Mouse (Mus musculus): Measurements from ENCODE around the gene 4930444G20Rik. TPM values are rescaled to one million over a fixed set of nuclear protein-coding genes. Genes with fewer than 3 reads are reported as not detected.
"Not testable (repeated sequence)": the region's sequence is repeated elsewhere in the genome, so short reads cannot be mapped to it uniquely, and the experiment has no call there.

4930444G20Rik gene
- not detected in 2 replicates for polyA plus RNA-seq (2016; fragmentation: Nextera tagmentation; extraction: Ambion mirVana)

DNA sequence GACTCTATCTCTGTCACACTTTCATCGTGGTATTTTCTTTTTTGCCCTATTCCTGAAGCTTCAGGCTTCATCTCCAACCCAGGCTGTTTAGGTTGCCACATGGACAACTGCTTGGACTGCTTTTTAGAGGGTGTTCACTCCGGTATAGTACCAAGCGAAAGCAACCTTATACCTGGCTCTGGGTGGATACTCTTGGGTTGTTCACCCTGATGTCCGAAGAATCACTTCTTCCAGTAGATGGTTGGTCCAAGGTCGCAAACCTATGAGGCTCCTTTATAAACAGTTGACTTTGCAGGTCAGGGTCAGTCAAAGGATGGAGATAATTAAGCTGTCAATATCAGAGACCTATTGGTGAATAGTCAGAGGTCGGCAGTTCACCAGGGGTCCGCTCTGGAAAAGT, at the start of gene 4930444G20Rik:
Gene 4930444G20Rik, minus strand, starts transcription at position 101 of the 400 bp plus-strand sequence.
- not testable (repeated sequence) for H3K4me1 ChIP-seq (replicated peaks); DNase-seq (ENCODE audit: low spot score); H3K9me3 ChIP-seq; H3K27ac ChIP-seq; H3K27me3 ChIP-seq (ENCODE audit: insufficient read depth, poor library complexity, severe bottlenecking); H3K4me3 ChIP-seq; H3K36me3 ChIP-seq
- 91% methylated on average over 7 of the region's 7 CpGs for WGBS

DNA sequence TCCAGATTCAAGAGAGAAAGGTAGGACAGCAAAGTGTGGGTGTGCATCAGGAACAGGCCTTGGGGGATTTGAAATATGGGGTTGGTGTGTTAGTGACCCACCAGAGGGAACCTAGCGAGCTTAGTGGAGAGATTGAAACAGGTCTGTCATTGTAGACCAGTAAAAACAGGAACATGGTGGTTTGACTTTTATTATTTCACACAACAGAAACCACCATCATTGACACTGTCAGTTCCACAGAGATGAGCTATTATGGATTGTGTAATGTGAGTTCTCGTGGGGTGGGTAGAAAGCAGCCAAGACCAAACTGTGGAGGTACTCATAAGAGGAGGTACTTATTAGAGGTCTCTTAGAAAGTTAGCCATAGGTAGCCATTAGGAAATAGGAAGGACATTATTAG, 6.7 kb upstream of the 4930444G20Rik start:
- Histone ChIP-seq H3K27me3 (ENCODE audit: insufficient read depth, poor library complexity, severe bottlenecking) (no peaks in the 10 kb centered on the region), H3K4me3 (no peak overlapping the region), H3K9me3 (no peaks in the 10 kb centered on the region), H3K4me1 (replicated peaks) (0 out of 2 replicates have a peak, but pooled peaks cover 11% of the 10 kb centered on the region), H3K27ac (no peak overlapping the region), H3K36me3 (no peaks in the 10 kb centered on the region)
- DNase-seq (ENCODE audit: low spot score) = no peak
- 88% methylated on average over 2 of the region's 2 CpGs for WGBS

DNA sequence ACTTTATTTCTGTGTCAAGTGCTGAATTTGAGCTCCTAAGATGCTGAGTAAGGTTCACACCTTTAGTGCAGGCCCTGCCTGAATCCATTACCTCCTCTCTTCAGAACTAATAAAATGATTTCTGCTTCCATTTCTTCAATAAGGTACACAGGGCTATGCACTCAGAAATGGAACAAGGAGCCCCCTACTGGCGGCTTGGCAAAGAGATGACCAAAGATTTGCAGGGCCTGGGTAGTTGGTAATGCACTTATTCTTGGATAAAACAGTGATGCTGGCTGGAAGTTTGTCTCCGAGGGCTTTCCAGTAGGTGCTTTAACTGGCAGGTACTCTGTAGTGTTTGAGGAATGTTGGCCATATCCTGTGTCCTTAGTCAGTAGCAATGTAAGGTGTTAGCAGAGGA, 4.9 kb upstream of the 4930444G20Rik start:
- no peaks in the 10 kb centered on the region for H3K36me3 ChIP-seq
- no peak overlapping the region for H3K27ac ChIP-seq
- 65% methylated on average over 2 of the region's 2 CpGs for WGBS
- 0 out of 2 replicates have a peak, but pooled peaks cover 3% of the 10 kb centered on the region for H3K9me3 ChIP-seq
- 0 out of 2 replicates have a peak, but pooled peaks cover 9% of the 10 kb centered on the region for H3K4me1 ChIP-seq (replicated peaks)
- H3K4me3 ChIP-seq = no peak overlapping the region
- no peaks in the 10 kb centered on the region for H3K27me3 ChIP-seq (ENCODE audit: insufficient read depth, poor library complexity, severe bottlenecking)
- no peak for DNase-seq (ENCODE audit: low spot score)

DNA sequence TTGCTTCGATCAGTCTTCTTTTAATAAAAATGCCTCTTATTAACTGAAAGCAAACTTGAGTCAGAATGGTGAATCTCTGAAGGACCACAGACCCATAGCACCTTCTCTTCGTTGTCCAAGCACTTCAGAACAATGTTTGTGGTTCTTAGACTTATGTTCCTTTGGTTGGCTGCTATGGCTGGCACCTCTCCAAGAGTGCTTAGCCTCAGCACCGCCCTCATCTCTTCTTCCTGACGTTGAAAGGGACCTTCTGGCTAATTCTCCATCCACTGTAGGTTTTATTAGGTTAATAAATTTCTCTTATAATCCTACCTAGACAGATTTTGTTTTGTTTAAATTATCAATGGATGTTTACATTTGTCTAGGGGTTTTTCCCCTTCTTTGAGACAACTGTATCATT, 2.7 kb upstream of the 4930444G20Rik start:
- H3K4me3 ChIP-seq = no peak overlapping the region
- H3K36me3 ChIP-seq = no peaks in the 10 kb centered on the region
- no peak for DNase-seq (ENCODE audit: low spot score)
- H3K27me3 ChIP-seq (ENCODE audit: insufficient read depth, poor library complexity, severe bottlenecking) = no peaks in the 10 kb centered on the region
- no peaks in the 10 kb centered on the region for H3K4me1 ChIP-seq (replicated peaks)
- 82% methylated on average over 4 of the region's 4 CpGs for WGBS
- H3K9me3 ChIP-seq = 0 out of 2 replicates have a peak, but pooled peaks cover 6% of the 10 kb centered on the region
- H3K27ac ChIP-seq = no peak overlapping the region

DNA sequence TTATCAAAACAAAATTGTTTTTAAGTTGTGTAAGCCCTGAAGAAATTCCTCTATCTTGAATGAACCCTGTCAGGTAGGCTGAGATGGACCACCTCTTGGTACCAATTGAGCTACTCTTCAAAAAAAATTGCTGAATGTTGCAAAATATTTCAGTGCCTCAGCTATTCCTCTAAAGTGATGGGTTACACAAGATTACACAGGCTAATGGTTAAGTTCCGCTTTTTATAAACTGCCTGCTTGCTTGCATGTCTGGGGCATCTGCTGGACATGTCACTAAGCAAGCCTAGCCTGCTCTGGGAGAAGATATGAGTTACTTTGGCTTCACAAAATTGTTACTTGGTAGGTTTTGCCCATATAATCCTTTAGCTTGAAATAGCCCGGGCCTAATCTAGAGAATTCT, 2.3 kb upstream of the 4930444G20Rik start:
- DNase-seq (ENCODE audit: low spot score) = no peak
- H3K36me3 ChIP-seq = no peaks in the 10 kb centered on the region
- no peaks in the 10 kb centered on the region for H3K27me3 ChIP-seq (ENCODE audit: insufficient read depth, poor library complexity, severe bottlenecking)
- no peaks in the 10 kb centered on the region for H3K4me1 ChIP-seq (replicated peaks)
- WGBS = 90% methylated on average over 2 of the region's 2 CpGs
- H3K27ac ChIP-seq = no peak overlapping the region
- H3K9me3 ChIP-seq = 0 out of 2 replicates have a peak, but pooled peaks cover 6% of the 10 kb centered on the region
- H3K4me3 ChIP-seq = no peak overlapping the region

DNA sequence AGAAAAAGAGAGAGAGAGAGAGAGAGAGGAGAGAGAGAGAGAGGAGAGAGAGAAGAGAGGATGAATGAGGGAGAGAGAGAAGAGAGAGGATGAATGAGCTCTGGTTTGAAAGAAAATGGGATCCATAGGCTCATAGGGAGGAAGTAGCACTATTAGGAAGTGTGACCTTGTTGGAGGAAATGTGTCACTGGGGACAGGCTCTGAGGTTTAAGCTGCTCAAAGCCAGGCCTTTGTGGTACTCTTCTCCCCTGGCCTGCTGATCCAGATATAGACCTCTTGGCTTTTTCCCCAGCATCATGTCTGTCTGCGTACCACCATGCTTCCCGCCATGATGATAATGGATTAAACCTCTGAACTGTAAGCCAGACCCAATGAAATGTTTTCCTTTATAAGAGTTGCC, 8.5 kb downstream of the 4930444G20Rik start:
- Histone ChIP-seq H3K4me3 (peak overlapping the region; percentile 60; the same call in 1 of the 2 replicates), H3K27ac (no peak overlapping the region), H3K4me1 (replicated peaks) (peaks cover 15% of the 10 kb centered on the region), H3K27me3 (ENCODE audit: insufficient read depth, poor library complexity, severe bottlenecking) (no peaks in the 10 kb centered on the region), H3K9me3 (no peaks in the 10 kb centered on the region), H3K36me3 (no peaks in the 10 kb centered on the region)
- no peak for DNase-seq (ENCODE audit: low spot score)
- 83% methylated on average over 2 of the region's 2 CpGs for WGBS

DNA sequence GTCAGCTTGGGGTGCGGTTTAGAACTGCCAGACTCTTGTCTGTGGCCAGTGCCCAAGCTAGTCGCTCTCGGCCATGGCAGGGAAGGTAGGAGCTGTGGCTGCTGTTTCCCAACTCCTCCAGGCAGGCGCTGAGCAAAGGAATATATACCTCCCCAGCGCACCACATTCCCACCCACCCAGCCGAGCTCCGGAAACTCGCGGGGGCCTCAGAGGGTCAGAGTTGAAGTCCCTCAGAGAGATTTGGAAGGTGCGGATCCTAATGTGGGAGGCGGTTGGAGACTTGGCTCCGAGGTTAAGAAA, 8.9 kb downstream of the 4930444G20Rik start:
- Histone ChIP-seq H3K27ac (peak overlapping the region; percentile 79), H3K9me3 (no peaks in the 10 kb centered on the region), H3K4me3 (peak overlapping the region; percentile 60), H3K36me3 (no peaks in the 10 kb centered on the region), H3K4me1 (replicated peaks) (peaks cover 15% of the 10 kb centered on the region), H3K27me3 (ENCODE audit: insufficient read depth, poor library complexity, severe bottlenecking) (no peaks in the 10 kb centered on the region)
- 27% methylated on average over 12 of the region's 12 CpGs for WGBS
- DNase-seq (ENCODE audit: low spot score) = no peak

DNA sequence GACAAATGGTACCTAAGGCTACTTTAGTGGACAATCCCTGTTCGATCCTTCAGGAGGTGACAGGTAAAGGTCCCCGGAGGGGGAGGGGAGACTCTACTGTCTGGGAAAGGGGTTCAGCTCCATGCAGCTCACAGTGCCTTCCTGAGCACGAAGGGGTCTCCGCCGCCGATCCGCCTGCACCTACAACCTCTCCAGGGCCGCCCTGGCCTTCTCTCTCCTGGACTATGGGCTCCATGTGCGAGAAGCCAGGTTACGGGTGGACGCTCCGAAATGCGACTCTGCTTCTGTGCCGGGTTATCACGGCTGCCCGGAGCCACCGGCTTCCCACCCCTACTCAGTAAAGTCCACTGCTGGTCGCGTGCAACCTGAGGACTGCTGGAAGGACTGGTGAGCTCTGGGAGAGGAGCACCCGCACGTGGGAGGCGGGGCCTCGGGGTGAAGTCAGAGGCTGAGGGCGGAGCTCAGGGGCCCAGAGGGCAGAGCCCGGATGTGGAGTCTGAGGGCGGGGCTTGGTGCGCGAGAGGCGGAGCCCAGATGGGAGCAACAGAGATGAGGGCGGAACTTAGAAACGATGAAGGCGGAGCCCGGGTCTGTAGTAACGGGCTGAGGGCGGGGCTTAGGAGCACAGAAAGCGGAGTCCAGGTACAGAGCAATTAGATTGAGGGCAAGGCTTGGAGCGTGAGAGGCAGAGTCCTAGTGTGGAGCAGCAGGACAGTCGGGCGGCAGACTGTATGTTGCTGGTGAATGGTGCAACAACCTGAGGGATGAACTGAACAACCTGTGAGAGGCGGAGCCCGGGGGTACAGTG, 9.5 kb downstream of the 4930444G20Rik start:
- Histone ChIP-seq H3K36me3 (no peaks in the 10 kb centered on the region), H3K9me3 (no peaks in the 10 kb centered on the region), H3K4me1 (replicated peaks) (peaks cover 15% of the 10 kb centered on the region), H3K4me3 (peak overlapping the region; percentile 60), H3K27me3 (ENCODE audit: insufficient read depth, poor library complexity, severe bottlenecking) (no peaks in the 10 kb centered on the region), H3K27ac (peak overlapping the region; percentile 79)
- peak; percentile 96 for DNase-seq (ENCODE audit: low spot score)
- WGBS = 12% methylated on average over 41 of the region's 41 CpGs

DNA sequence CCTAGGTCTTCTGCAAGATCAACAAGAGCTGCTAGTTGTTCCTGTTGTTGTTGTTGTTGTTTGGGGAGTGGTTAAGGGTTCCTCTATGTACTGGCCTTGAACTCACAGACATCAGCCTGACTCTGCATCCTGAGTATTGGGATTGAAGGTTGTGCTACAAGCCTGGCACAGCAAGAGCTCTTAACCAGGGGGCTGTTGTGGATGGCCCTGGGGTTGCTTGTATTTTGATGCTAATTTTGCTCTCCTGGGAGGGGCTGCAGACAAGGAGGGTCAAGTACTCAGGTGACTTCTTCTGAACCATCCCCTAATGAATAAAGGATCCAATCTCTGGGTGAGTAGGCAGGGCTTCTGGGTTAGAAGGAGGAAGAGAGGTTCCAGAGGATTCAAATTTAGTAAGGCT, 12.6 kb downstream of the 4930444G20Rik start:
- no peak for DNase-seq (ENCODE audit: low spot score)
- Histone ChIP-seq H3K36me3 (no peaks in the 10 kb centered on the region), H3K9me3 (no peaks in the 10 kb centered on the region), H3K27me3 (ENCODE audit: insufficient read depth, poor library complexity, severe bottlenecking) (no peaks in the 10 kb centered on the region), H3K4me1 (replicated peaks) (peaks cover 15% of the 10 kb centered on the region), H3K4me3 (no peak overlapping the region), H3K27ac (no peak overlapping the region)

DNA sequence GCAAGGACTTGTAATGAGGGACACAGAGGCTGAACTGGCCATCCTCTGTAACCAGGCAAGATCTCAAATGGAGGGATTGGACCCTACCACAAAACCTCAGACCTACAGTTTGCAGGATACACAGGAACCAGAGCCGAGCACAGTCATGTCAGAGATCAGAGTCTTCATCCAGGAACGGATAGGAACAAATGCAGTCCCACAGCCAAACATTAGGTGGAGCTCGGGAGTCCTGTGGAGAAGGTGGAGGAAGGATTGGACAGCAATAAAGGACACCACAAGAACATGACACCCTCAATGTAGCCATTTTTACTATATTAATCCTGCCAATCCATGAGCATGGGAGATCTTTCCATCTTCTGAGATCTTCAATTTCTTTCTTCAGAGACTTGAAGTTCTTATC, 31.6 kb downstream of the 4930444G20Rik start:
- H3K9me3 ChIP-seq; H3K4me1 ChIP-seq (replicated peaks); H3K36me3 ChIP-seq; H3K4me3 ChIP-seq; H3K27ac ChIP-seq; H3K27me3 ChIP-seq (ENCODE audit: insufficient read depth, poor library complexity, severe bottlenecking): not testable (repeated sequence)
- WGBS = 11% methylated on average over 3 of the region's 3 CpGs
- peak; percentile 65 for DNase-seq (ENCODE audit: low spot score)

DNA sequence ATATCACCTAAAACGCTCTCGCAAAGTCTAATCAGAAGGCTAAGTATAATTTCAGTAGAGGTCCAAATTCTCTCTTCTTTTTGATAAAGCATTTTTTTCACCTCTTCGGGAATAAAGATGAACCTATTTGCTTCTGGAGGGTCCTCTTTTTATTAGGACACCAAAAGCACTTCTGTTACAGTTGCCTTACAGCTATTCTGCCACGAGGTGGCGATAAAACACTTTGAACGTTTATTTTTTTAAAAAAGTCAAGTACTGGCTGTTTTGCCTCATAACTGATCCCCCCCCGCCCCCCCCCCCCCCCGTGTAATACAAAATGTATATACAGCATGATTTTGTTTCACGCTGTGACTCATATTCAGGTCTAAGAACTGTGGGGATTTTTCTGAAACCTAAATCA, 33.6 kb downstream of the 4930444G20Rik start:
- H3K27ac ChIP-seq = no peak overlapping the region
- peaks cover 4% of the 10 kb centered on the region; the same call in 1 of the 2 replicates for H3K27me3 ChIP-seq (ENCODE audit: insufficient read depth, poor library complexity, severe bottlenecking)
- H3K36me3 ChIP-seq = no peaks in the 10 kb centered on the region
- WGBS = 11% methylated on average over 9 of the region's 9 CpGs
- no peaks in the 10 kb centered on the region for H3K4me1 ChIP-seq (replicated peaks)
- peak; percentile 29 for DNase-seq (ENCODE audit: low spot score)
- 0 out of 2 replicates have a peak, but pooled peaks cover 3% of the 10 kb centered on the region for H3K9me3 ChIP-seq
- no peak overlapping the region for H3K4me3 ChIP-seq

DNA sequence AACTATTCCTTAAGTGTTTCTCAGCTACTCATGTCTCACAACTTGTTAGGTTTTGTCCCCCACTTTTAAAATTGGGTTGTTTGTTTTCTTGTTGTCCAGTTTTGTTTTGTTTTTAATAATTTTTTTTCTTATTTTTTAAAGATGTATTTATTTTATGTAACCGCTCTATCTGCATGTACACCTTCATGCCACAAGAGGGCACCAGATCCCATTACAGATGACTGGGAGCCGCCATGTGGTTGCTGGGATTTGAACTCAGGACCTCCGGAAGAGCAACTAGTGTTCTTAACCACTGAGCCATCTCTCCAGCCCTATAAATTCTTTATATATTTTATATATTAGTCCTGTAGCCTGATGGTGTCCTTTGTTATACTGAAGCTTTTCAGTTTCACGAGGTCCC, 49.3 kb downstream of the 4930444G20Rik start:
- Histone ChIP-seq H3K27ac (no peak overlapping the region), H3K36me3 (no peaks in the 10 kb centered on the region), H3K4me1 (replicated peaks) (no peaks in the 10 kb centered on the region), H3K9me3 (no peaks in the 10 kb centered on the region), H3K4me3 (no peak overlapping the region), H3K27me3 (ENCODE audit: insufficient read depth, poor library complexity, severe bottlenecking) (no peaks in the 10 kb centered on the region)
- no peak for DNase-seq (ENCODE audit: low spot score)
- WGBS = 96% methylated on average over 4 of the region's 4 CpGs

DNA sequence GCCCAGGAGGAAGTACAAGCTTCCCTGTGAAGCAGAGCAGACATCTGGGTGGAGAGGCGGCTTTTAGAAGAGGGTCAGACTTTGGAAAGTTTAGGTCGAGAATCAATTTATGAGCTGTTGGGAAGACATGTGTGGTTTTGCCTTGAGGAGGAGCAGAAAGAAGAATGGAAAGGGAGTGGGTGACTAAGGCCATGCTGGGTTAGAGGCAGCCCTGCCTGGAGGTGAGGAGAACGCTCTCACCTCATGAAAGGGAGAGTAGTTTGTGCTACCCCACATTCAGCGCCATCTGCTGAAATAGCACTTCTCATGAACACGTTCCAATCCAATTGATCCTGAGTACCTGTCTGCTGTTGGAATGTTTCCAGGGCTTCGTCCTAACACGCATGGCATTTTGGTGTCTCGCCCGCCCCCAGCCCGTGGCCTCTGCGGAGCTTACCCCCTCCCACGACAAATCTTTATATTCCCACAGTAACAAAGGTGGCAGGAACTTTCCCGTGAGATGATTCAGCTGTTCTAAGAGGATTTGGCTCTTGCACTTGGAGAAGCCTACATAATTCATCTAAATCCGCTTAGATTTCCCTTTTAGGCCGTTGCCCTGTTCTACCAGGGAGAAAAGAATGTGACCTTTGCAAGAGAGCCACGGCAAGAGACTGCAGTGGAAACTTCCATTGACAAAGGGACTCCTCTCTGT, 50.3 kb downstream of the 4930444G20Rik start:
- WGBS = 75% methylated on average over 16 of the region's 16 CpGs
- no peak overlapping the region for H3K27ac ChIP-seq
- DNase-seq (ENCODE audit: low spot score) = no peak
- H3K27me3 ChIP-seq (ENCODE audit: insufficient read depth, poor library complexity, severe bottlenecking) = no peaks in the 10 kb centered on the region
- H3K9me3 ChIP-seq = no peaks in the 10 kb centered on the region
- H3K4me1 ChIP-seq (replicated peaks) = no peaks in the 10 kb centered on the region
- H3K36me3 ChIP-seq = no peaks in the 10 kb centered on the region
- no peak overlapping the region for H3K4me3 ChIP-seq

Measured in hindbrain, embryonic 10.5 days (tissue).